Mouse (Mus musculus): ENCODE measurements around the gene Tm4sf4. TPM values are rescaled to one million over a fixed set of nuclear protein-coding genes. Genes with fewer than 3 reads are reported as not detected.

Gene Tm4sf4
- polyA plus RNA-seq, 1 experiment from 2014 or later = 0.49 TPM

- no peaks in the 10 kb centered on the region for H3K36me3 ChIP-seq
- H3K4me3 ChIP-seq = no peak overlapping the region
- H3K4me2 ChIP-seq = no peak overlapping the region
- whole genome bisulfite sequencing = 89% methylated on average over 5 of the region's 5 CpGs
- H3K27ac ChIP-seq (replicated peaks) = no peak overlapping the region
- H3K9ac ChIP-seq = no peak overlapping the region
- no peaks in the 10 kb centered on the region for H3K27me3 ChIP-seq
- ATAC-seq (ENCODE audit: low FRiP score, low read depth) = no peak
- no peaks in the 10 kb centered on the region for H3K4me1 ChIP-seq (replicated peaks)
- H3K9me3 ChIP-seq = no peaks in the 10 kb centered on the region
Measured at GRCm38 (mm10) chr3:57481981-57482380, 56.9 kb downstream of the Tm4sf4 start.

GRCm38 (mm10) chr3:57486068-57486467, 61.0 kb downstream of the Tm4sf4 start:
- no peaks in the 10 kb centered on the region for H3K4me1 ChIP-seq (replicated peaks)
- no peaks in the 10 kb centered on the region for H3K9me3 ChIP-seq
- no peaks in the 10 kb centered on the region for H3K36me3 ChIP-seq
- no peak for ATAC-seq (ENCODE audit: low FRiP score, low read depth)
- H3K27ac ChIP-seq (replicated peaks) = no peak overlapping the region
- H3K9ac ChIP-seq = no peak overlapping the region
- no peaks in the 10 kb centered on the region for H3K27me3 ChIP-seq
- H3K4me2 ChIP-seq = no peak overlapping the region
- 89% methylated on average over 4 of the region's 4 CpGs for WGBS
- H3K4me3 ChIP-seq = no peak overlapping the region

- Histone ChIP-seq H3K36me3 (no peaks in the 10 kb centered on the region), H3K9me3 (no peaks in the 10 kb centered on the region), H3K27ac (replicated peaks) (no peak overlapping the region), H3K4me2 (no peak overlapping the region), H3K4me1 (replicated peaks) (no peaks in the 10 kb centered on the region), H3K27me3 (no peaks in the 10 kb centered on the region), H3K4me3 (no peak overlapping the region), H3K9ac (no peak overlapping the region)
- ATAC-seq (ENCODE audit: low FRiP score, low read depth) = no peak
- 81% methylated on average over 8 of the region's 8 CpGs for WGBS
Measured at GRCm38 (mm10) chr3:57487455-57488153, 62.5 kb downstream of the Tm4sf4 start.

Other genes starting within 250 kb of the Tm4sf4 start
- gene Tm4sf1, start 123.3 kb upstream of the Tm4sf4 start, polyA plus RNA-seq (2015; fragmentation: Nextera tagmentation; extraction: Ambion mirVana) = 32.2 and 32.9 TPM in 2 replicates
- gene Wwtr1, start 150.6 kb downstream of the Tm4sf4 start, polyA plus RNA-seq (2015; fragmentation: Nextera tagmentation; extraction: Ambion mirVana) = 7.7 and 8.0 TPM in 2 replicates
- gene Commd2, start 226.4 kb downstream of the Tm4sf4 start, polyA plus RNA-seq (2015; fragmentation: Nextera tagmentation; extraction: Ambion mirVana) = 64.2 and 65.2 TPM in 2 replicates

All from hindbrain, embryonic 15.5 days (tissue).